Mouse (Mus musculus): Measurements from ENCODE around the gene Chid1. TPM values are rescaled to one million over a fixed set of nuclear protein-coding genes. Genes with fewer than 3 reads are reported as not detected.

Chid1 gene
- total RNA-seq, 2 experiments from 2014 or later, result 72.0 to 73.5 TPM

DNA sequence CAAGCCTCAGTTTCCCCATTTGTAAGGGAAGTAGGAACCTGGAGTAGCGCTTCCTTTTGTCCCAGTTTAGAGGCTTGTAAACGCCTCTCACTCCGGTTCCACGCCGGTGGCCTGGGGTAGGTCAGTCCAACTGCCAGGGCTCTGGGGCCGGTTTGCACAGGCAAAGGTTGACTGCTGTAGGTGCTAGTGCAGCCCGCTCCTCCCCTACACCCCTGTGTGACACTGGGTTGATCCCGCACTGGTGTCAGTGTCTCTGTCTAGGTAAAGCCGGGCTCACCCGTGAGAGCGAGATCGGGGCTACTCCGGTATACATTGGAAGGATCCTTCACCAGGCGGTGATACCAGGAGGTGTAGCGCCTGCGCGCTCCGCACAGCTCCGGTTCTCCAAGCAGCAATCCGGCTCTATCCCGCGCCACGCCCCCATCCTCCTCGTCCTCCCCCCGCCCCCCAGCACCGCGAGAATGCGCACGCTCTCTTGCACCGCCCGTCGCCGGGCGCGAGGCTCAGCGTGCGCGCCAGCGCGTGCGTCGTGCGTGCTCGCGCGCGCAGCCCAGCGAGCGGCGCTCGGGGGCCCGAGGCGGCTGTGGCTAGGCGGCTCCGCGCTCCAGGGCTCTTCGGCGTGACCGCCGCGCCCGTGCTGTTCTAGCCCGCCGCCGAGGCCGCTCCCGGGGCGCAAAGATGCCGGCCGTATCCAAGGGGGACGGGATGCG lies 22.2 kb upstream of the Chid1 start, which contains the start of gene Ap2a2:
Ap2a2 (plus strand) TSS at position 492 of the 710 bp plus-strand sequence.
- peak; percentile 90 to 94 for DNase-seq (ENCODE audit: low spot score in 2 of 2)
- intact Hi-C loops (cut with DNase I), result loop anchor here (1.0 kb wide), 1 partner anchor 46 kb away; no protein-coding TSS in a partner anchor

GRCm38 (mm10) chr7:141560471-141560870 lies 20.8 kb upstream of the Chid1 start:
- intact Hi-C loops (cut with DNase I), result no loop called here
- no peak for DNase-seq (ENCODE audit: low spot score in 2 of 2)

DNA sequence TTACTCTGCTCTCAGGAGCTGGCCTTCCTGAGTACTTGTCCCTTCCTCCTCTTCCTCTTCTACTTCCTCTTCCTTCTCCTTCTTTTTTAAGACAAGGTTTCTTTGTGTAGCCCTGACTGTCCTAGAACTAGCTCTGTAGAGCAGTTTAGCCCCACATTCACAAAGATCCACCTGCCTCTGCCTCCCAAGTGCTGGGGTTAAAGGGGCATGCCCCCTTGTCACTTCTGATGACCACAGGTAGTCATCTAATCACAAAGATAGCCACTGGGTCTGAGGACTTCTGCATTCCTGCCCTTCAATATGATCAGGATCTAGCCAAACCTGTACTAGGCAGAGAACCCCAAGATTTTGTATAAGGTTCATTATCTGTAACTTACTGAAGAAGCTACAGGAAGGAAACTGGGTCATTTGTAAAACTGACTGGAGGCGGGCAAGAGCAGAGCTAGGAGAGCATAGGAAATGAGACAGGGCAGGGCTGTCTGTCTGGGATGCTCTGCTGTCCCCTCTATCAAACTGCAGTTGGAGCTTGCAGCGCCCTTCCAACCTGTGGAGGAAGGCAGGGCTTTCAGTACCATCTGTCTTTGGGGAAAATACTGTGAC lies 20.2 kb upstream of the Chid1 start:
- intact Hi-C loops (cut with DNase I), result no loop called here
- DNase-seq (ENCODE audit: low spot score in 2 of 2), result no peak

DNA sequence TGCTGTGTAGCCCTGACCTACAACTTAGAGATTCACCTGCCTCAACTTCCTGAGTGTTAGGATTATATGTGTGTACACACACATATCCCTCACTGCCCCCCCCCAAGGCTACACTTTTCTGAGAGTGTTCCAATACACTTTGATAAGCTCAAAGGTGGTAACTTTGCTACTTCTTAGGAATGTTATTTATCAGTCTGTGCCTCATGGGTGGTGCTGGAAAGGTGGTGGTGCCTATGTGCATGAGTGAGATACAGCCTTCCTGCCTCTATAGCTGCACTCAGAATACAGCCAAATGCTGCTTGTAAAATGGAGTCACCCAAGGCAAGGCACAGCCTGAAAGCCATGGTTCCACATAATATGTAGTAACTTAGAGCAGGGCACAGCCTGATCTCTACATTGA lies 19.3 kb upstream of the Chid1 start:
- DNase-seq (ENCODE audit: low spot score in 2 of 2), result no peak
- intact Hi-C loops (cut with DNase I), result no loop called here

- intact Hi-C loops (cut with DNase I), result no loop called here
- no peak for DNase-seq (ENCODE audit: low spot score in 2 of 2)
These were observed 18.7 kb upstream of the Chid1 start for GRCm38 (mm10) chr7:141558329-141558776.

- intact Hi-C loops (cut with DNase I), result no loop called here
- DNase-seq (ENCODE audit: low spot score in 2 of 2), result no peak
These were observed 10.8 kb upstream of the Chid1 start for GRCm38 (mm10) chr7:141550464-141550863.

- intact Hi-C loops (cut with DNase I), result no loop called here
- DNase-seq (ENCODE audit: low spot score in 2 of 2), result no peak
These were observed 9.9 kb upstream of the Chid1 start for GRCm38 (mm10) chr7:141549432-141550061.

DNA sequence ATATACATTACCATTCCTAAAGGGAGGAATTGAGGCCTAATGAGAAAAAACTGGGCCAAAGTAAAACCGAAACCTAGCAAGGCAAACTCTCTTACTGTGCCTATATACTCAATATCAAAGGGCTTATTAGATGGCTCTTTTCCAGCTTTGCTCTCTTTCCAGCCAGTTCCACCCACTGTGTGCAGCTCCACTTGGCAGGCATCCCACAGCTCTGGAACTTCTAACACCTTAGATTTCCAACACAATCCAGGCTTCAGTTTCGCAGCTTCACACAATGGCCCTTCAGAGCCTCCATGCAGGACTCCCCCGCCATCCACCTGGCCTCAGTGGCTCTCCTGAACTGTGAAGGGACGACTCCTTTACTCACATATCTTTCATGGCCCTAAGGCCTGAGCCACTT lies 5.0 kb upstream of the Chid1 start:
- intact Hi-C loops (cut with DNase I), result no loop called here
- DNase-seq (ENCODE audit: low spot score in 2 of 2), result no peak

GRCm38 (mm10) chr7:141542588-141542987 lies 2.9 kb upstream of the Chid1 start:
- DNase-seq (ENCODE audit: low spot score in 2 of 2), result no peak
- intact Hi-C loops (cut with DNase I), result no loop called here

DNA sequence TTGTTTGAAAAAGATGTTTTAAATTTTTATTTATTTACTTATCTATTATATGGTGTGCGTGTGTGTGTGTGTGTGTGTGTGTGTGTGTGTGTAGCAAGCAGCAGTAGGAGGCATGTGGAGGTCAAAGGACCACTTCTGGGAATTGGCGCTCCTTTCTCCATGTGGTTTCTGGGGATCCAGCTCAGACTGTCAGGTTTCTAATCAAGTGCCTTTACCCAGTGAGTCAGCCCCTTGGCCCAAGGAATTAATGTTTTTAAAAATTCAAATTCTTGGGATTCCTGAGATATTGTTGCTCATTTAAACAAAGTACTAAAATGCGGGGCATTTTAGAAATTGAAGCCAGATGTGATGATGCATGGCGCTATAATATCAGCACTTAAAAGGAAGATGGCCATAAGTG lies 2.0 kb upstream of the Chid1 start:
- intact Hi-C loops (cut with DNase I), result no loop called here
- no peak for DNase-seq (ENCODE audit: low spot score in 2 of 2)

GRCm38 (mm10) chr7:141540312-141541081 lies 840 bp upstream of the Chid1 start:
- peak; percentile 72 to 89 for DNase-seq (ENCODE audit: low spot score in 2 of 2)
- intact Hi-C loops (cut with DNase I), result no loop called here

DNA sequence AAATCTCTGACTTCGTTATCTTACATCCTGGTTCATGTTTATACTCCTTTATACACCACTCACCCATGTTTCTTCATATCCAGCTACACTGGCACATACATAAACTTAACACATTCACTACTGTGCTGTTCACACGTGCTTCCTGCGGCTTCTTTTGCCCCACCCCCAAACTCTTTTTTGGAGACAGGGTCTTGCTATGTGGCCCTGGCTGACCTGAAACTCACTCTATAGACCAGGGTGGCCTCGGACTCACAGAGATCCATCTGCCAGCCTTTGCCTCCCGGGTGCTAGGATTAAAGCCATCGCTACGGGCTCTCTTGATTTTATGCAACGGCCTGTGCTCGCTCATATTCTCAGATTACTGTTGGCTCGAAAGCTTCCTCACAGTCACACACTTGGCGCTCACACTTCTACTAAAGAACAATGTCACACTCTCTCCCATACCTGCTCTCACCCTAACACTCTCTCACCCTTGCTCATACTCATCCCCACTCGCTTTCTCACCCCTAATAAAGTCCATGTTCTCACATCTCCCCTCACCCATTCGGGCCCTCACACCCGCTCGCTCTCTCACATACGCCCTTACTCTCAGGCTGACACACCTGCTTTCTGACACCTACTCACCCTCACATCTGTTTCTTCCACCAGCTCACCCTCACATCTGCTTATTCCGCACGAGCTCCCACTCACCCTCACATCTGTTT lies 653 bp downstream of the Chid1 start:
- no peak for DNase-seq (ENCODE audit: low spot score in 2 of 2)
- intact Hi-C loops (cut with DNase I), result no loop called here

DNA sequence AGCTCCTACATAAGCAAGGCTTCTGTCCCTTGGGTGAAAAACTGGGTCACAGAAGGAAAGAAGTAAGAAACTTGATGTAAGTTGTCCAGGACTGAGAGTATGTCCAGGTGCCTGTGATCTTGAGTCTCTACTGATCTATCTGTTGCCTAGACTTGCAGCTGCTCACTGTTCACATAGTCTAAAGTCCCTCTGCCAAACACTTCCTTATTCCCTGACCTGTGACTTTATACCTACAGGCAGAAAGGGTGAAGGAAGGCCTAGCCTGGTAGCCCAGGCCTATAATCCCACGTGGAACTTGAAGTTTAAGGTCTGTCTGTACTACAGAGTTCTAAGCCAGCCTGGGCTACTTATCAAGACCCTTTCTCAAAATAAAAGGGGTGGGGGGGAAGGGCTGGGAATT lies 4.1 kb downstream of the Chid1 start:
- DNase-seq (ENCODE audit: low spot score in 2 of 2), result no peak
- intact Hi-C loops (cut with DNase I), result no loop called here

DNA sequence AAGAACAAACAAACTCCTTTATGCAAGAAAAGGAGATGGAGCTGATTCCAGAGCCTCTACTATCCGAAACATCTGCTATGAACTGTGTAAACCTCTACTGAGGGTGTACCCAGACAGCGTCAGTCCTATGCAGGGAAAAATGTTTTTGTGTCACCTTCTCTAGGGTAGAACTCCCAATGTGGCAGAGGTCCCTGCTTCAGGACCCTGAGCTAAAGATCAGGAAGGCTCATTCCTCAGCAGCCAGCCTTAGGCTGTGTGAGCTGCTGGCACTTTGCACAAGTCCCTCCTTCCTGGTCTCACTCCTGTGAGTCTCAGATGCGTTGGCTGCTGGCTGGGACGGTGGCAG lies 14.1 kb downstream of the Chid1 start:
- intact Hi-C loops (cut with DNase I), result loop anchor here (2.0 kb wide), 2 partner anchors 45 to 117 kb away; no protein-coding TSS in a partner anchor
- DNase-seq (ENCODE audit: low spot score in 2 of 2), result no peak

- intact Hi-C loops (cut with DNase I), result loop anchor here (2.0 kb wide), 2 partner anchors 44 to 116 kb away; no protein-coding TSS in a partner anchor
- peak; percentile 84 to 90 for DNase-seq (ENCODE audit: low spot score in 2 of 2)
These were observed 14.7 kb downstream of the Chid1 start for GRCm38 (mm10) chr7:141524760-141525579.

DNA sequence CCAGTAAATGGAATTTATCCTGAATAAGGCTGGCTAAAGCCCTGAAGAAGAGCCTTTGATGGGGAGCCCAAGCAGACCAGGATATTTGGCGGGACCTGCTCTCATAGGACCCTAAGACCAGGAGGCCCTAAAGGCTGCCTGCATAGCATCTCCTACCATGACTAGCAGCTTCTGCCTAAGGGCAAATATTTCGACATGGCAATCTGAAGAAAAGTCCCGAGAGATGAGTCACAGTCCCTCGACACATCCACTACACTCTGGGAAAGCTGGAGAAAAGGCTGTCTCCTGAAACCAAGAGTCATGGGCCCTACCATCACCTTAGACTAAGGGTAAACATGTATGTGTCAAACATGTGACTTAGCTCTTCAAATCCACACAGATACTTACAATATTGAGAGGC lies 15.4 kb downstream of the Chid1 start:
- intact Hi-C loops (cut with DNase I), result loop anchor here (2.0 kb wide), 2 partner anchors 43 to 115 kb away; no protein-coding TSS in a partner anchor
- DNase-seq (ENCODE audit: low spot score in 2 of 2), result no peak

DNA sequence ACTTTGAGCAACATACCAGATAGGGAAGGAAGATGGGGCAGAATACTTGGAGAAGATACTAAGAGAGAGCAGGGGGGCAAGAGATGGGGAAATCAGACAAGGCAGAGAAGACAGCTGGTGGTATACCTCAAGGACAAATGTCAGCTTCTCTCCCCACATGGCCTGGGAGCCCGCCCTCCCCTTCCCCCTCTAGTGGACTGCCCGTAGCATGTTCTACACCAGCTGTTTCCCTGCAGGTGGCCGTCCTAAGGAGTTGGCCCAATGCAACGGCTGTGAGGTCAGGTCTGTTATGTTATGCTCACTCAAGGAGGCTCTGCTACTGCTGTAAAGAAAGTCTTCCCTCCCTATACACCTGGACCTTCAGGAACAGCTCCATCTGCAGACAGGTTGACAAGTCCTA lies 16.6 kb downstream of the Chid1 start:
- intact Hi-C loops (cut with DNase I), result no loop called here

DNA sequence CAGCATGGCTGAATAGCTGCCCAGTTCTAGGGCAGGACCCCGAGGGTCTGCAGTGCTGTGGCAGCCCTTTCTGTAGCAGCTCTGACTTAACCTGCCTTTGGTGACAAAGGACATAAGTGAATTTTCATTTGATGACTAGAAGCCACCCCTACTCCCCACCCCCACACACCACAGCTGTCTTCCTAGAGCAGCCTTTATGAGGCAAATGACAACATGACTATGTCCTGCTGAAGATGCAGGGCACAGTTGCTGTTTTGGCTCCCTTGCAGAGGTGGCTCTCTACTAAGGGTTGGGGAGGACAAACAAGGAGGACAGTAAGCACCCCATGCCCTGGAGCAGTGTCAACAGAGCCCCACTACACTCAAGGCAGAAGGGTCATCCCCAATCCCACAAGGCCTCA lies 19.9 kb downstream of the Chid1 start:
- intact Hi-C loops (cut with DNase I), result no loop called here
- DNase-seq (ENCODE audit: low spot score in 2 of 2), result no peak

More for the DNA sequence above, 16.6 kb downstream of the Chid1 start:
- DNase-seq (ENCODE audit: low spot score in 2 of 2), result no peak
